Mouse (Mus musculus) brain, embryonic 14.5 days (tissue): ENCODE results near the gene Bicdl1. TPM values are rescaled to one million over a fixed set of nuclear protein-coding genes. Genes with fewer than 3 reads are reported as not detected.

Source experiments
- DNase-seq: peaks from one replicate; pipeline ENCODE4 v3.0.0-alpha.2; 2011; ENCODE audit warnings: low read depth
- CTCF ChIP-seq: fragments of 200-500 bp; IDR thresholded peaks from 2 replicates; pipeline ENCODE4 v1.5.1; 2012; ENCODE audit warnings: inconsistent platforms, mild to moderate bottlenecking, moderate library complexity, borderline replicate concordance; ENCODE audit not compliant: insufficient read depth, insufficient read length; ENCODE audit errors: extremely low read depth
- POLR2A ChIP-seq: fragments of 200-500 bp; IDR thresholded peaks from 2 replicates; pipeline ENCODE4 v1.6.1; 2012; ENCODE audit warnings: mild to moderate bottlenecking, inconsistent platforms, borderline replicate concordance; ENCODE audit not compliant: poor library complexity, insufficient read depth, insufficient read length, severe bottlenecking; ENCODE audit errors: extremely low read depth
- polyA plus RNA-seq: library from polyadenylated mRNA; depleted of rRNA; stranded (reverse); fragments of >200 nt; gene quantifications from 2 replicates; pipeline ENCODE4 v1.2.3, GENCODE M21; 2012

The Bicdl1 gene
- polyA plus RNA-seq, 1 experiment = 168 TPM

GRCm38 (mm10) chr5:115708930-115709329 is 22.5 kb downstream of the Bicdl1 start:
- TF ChIP-seq CTCF = no peak
- no peak for TF ChIP-seq POLR2A
- DNase-seq = no peak

- no peak for DNase-seq
- no peak for TF ChIP-seq CTCF
Measured at GRCm38 (mm10) chr5:115701981-115702380, 29.4 kb downstream of the Bicdl1 start.

- TF ChIP-seq POLR2A = no peak
- TF ChIP-seq CTCF = no peak
- no peak for DNase-seq
Measured at GRCm38 (mm10) chr5:115701215-115701614, 30.2 kb downstream of the Bicdl1 start.

GRCm38 (mm10) chr5:115696811-115697210 is 34.6 kb downstream of the Bicdl1 start:
- no peak for TF ChIP-seq CTCF
- no peak for TF ChIP-seq POLR2A
- DNase-seq = no peak

GRCm38 (mm10) chr5:115695191-115695770 is 36.1 kb downstream of the Bicdl1 start:
- peak; percentile 38 for DNase-seq
- TF ChIP-seq CTCF (no peak), POLR2A (no peak)

- no peak for DNase-seq
- TF ChIP-seq POLR2A = no peak
- no peak for TF ChIP-seq CTCF
Measured at GRCm38 (mm10) chr5:115693271-115693670, 38.1 kb downstream of the Bicdl1 start.

- TF ChIP-seq CTCF (no peak), POLR2A (no peak)
- DNase-seq = peak; percentile 23
Measured at GRCm38 (mm10) chr5:115686716-115687115, 44.7 kb downstream of the Bicdl1 start.

GRCm38 (mm10) chr5:115685126-115685525 is 46.3 kb downstream of the Bicdl1 start:
- TF ChIP-seq POLR2A = no peak
- no peak for TF ChIP-seq CTCF
- DNase-seq = no peak

GRCm38 (mm10) chr5:115671846-115672245 is 59.6 kb downstream of the Bicdl1 start:
- peak; percentile 13 for DNase-seq
- TF ChIP-seq CTCF (no peak), POLR2A (no peak)

GRCm38 (mm10) chr5:115670406-115670805 is 61.0 kb downstream of the Bicdl1 start:
- TF ChIP-seq CTCF (no peak), POLR2A (no peak)
- DNase-seq = no peak

GRCm38 (mm10) chr5:115669974-115670373 is 61.4 kb downstream of the Bicdl1 start:
- no peak for TF ChIP-seq CTCF
- TF ChIP-seq POLR2A = no peak
- DNase-seq = no peak

GRCm38 (mm10) chr5:115668986-115669385 is 62.4 kb downstream of the Bicdl1 start:
- DNase-seq = no peak
- TF ChIP-seq CTCF (no peak), POLR2A (no peak)

GRCm38 (mm10) chr5:115667894-115668293 is 63.5 kb downstream of the Bicdl1 start:
- peak; percentile 18 for DNase-seq
- no peak for TF ChIP-seq POLR2A
- no peak for TF ChIP-seq CTCF

GRCm38 (mm10) chr5:115667210-115667609 is 64.2 kb downstream of the Bicdl1 start:
- TF ChIP-seq POLR2A (no peak), CTCF (no peak)
- DNase-seq = no peak

GRCm38 (mm10) chr5:115666366-115667065 is 64.9 kb downstream of the Bicdl1 start:
- peak; percentile 74 for DNase-seq
- no peak for TF ChIP-seq CTCF
- TF ChIP-seq POLR2A = no peak

GRCm38 (mm10) chr5:115662658-115663057 is 68.8 kb downstream of the Bicdl1 start:
- TF ChIP-seq POLR2A (no peak), CTCF (no peak)
- no peak for DNase-seq
